Mouse (Mus musculus): Measurements from ENCODE around the gene Igsf8.

DNA sequence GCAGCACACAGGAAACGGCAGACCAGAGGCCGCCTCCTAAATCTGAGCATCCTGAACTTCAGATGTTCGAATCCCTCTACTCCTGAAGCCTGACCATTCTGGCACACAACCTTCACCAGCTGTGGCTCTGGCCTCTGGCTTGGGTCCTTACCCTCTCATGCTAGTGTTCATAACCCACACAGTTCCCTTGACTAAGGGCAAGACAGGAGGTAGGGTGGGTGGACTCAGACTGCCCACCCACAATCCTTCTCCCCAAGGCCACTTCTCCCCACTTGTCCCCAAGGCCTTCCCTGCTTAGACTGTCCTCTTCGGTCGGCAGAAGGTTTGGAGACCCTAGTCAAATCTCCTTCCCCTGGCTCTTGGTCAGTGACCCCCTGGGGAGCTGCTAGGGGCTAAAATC, 88.1 kb downstream of the Igsf8 start:
- no peak for TF ChIP-seq CTCF (IDR thresholded peaks at IDR 0.05; ENCODE audit: control insufficient read depth, insufficient read depth, insufficient read length)
- no peak for TF ChIP-seq MAX (IDR thresholded peaks at IDR 0.05)
- no peak for TF ChIP-seq CEBPB (IDR thresholded peaks at IDR 0.05; ENCODE audit: low read depth)

Measured in C2C12 (cell line).